ENCODE assay signal across 8 mouse cellular contexts in genomic region chr6:3182889-3183818, GRCm38 (mm10).
DNase-seq lines count a peak whose midpoint lies in the region; ATAC-seq lines count a peak whose summit lies in the region.

No protein-coding gene starts in this region.

- no peak overlapping the region for H3K9ac ChIP-seq in liver, embryonic 13.5 days

- H3K9me3 ChIP-seq in liver, embryonic 13.5 days (replicated peaks), result peaks cover 16% of the 10 kb centered on the region

- H3K36me3 ChIP-seq in liver, embryonic 13.5 days, result no peaks in the 10 kb centered on the region

- peak overlapping the region; percentile 25 for H3K4me2 ChIP-seq in liver, embryonic 13.5 days

- H3K27me3 ChIP-seq in liver, embryonic 13.5 days, result no peaks in the 10 kb centered on the region

- peak; percentile 62 for ATAC-seq in inflammation-experienced regulatory T-cells, adult 6 months
- ATAC-seq in liver, embryonic 13.5 days (ENCODE audit: low read depth), result peak; percentile 77
- peak; percentile 65 for ATAC-seq in monocyte, adult 5-6 weeks (replicated peaks; ENCODE audit: insufficient number of reproducible peaks, low FRiP score, low TSS enrichment, poor library complexity, severe bottlenecking)

- H3K27ac ChIP-seq in liver, embryonic 13.5 days, result no peak overlapping the region

- DNase-seq in 3134 (ENCODE audit: extremely low read depth, insufficient read length, low spot score) (peak; percentile 46), adipocyte (ENCODE audit: low spot score) (peak; percentile 10)
- peak; percentile 17 to 50 for DNase-seq in cerebellum, postnatal 4 days (ENCODE audit: low spot score in 2 of 2)
- DNase-seq in gastrocnemius, postnatal 25 days, result peak; percentile 19
- DNase-seq in liver, embryonic 13.5 days, result peak; percentile 75
- peak; percentile 51 for DNase-seq in thymus, adult 18-20 months

- WGBS in liver, embryonic 13.5 days (ENCODE audit: insufficient replicate concordance), result 36% methylated on average over 33 of the region's 33 CpGs

- no peaks in the 10 kb centered on the region for H3K4me1 ChIP-seq in liver, embryonic 13.5 days (replicated peaks)

- H3K4me3 ChIP-seq in liver, embryonic 13.5 days (replicated peaks), result 0 out of 2 replicates have a peak overlapping the region, but pooled peaks have one; percentile 1

Comparison
In these comparisons a context has a peak if more than half of its experiments do, and no peak if none do; other contexts are left out.
1. DNase-seq: peak in every context shown above with its lines; median percentile 75 in liver, embryonic 13.5 days; 51 in thymus, adult 18-20 months; 46 in 3134; 34 in cerebellum, postnatal 4 days; 19 in gastrocnemius, postnatal 25 days; 10 in adipocyte.